Mouse (Mus musculus) left cerebral cortex, adult 6 months (tissue): ENCODE results near the gene Hp1bp3. TPM values are rescaled to one million over a fixed set of nuclear protein-coding genes. Genes with fewer than 3 reads are reported as not detected.

Experiments used
- long read RNA-seq, 2 experiments: library from polyadenylated mRNA; unstranded; transcript quantifications; one replicate each; pipeline ENCODE4 v2.0.0; 2019 to 2020
- polyA plus RNA-seq: library from polyadenylated mRNA; unstranded; fragments of <200 nt; fragmentation: Nextera tagmentation; gene quantifications from 2 replicates; pipeline ENCODE4 v1.2.3, GENCODE M21; 2021

Hp1bp3 gene
- polyA plus RNA-seq, result 194 and 282 TPM in 2 replicates
- long read RNA-seq, experiment 1, transcript Hp1bp3-202 (12 exons, 3,113 nt), result major isoform, 122 of 286 reads
- long read RNA-seq, experiment 1, transcript Hp1bp3-201 (13 exons, 3,311 nt), result minor isoform, 47 of 286 reads
- long read RNA-seq, experiment 1, transcript Hp1bp3-214 (13 exons, 3,361 nt), result minor isoform, 12 of 286 reads
- long read RNA-seq, experiment 1, partial matches to known transcripts, result 48 of 286 reads
- long read RNA-seq, experiment 1, other reads (novel, unspliced or antisense), result 57 of 286 reads
- long read RNA-seq, experiment 2, partial matches to known transcripts, result 240 of 254 reads
- long read RNA-seq, experiment 2, other reads (novel, unspliced or antisense), result 7 of 254 reads

GRCm38 (mm10) chr4:138216200-138216890 lies at the start of gene Hp1bp3:
TSS of gene Hp1bp3 (plus strand) at chr4:138216296.

DNA sequence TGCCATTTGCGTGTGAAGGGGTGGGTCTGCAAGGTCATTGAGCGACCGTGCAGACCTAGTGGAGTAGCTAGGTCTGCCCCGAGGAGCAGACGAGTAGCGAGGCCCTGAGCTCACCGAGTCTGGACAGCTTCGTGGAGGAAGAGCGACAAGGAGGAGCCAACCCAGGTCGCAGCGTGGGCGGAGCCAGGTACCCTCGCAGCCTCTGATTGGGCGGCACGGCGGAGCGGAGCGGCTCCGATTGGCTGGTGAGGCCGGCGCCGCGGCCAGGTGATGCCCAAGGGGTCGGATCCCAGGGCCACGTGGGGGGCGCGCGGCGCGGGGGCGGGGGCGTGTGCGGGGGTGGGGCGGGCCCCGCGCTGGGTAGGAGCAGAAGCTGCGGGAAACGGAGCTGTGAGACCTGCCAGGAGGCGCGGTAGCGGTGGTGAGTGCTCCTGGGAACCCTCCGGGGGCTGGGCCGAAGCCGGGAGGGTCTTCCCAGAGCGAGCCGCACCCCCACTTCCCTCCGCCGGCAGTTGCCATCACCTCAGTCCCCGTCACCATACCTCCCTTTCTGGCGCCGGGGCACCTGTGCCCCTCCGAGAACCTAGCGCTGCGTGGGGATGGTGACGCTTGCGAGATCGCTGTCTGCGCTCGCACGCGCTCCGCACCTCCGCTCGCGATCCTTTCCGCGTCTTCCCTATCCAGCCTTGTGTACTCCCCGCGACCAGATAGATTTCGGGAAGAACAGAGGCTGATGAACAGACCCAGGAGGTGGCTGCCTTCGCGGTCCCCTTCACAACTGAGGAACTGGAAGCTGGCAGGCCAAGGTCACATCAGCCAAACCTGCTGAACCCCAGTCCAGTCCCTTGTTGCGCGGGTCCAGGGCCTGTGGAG lies 34.2 kb downstream of the Hp1bp3 start, which contains the start of the genes Sh2d5 and Kif17:
Gene Sh2d5 (plus strand): TSS at position 316 of the 873 bp plus-strand sequence.
Gene Kif17 (plus strand): TSS at position 348 of the 873 bp plus-strand sequence.

Other genes starting within 250 kb of the Hp1bp3 start
- 21.2 and 52.7 TPM in 2 replicates for gene Eif4g3, start 223.3 kb upstream of the Hp1bp3 start, polyA plus RNA-seq
- 31.1 and 43.4 TPM in 2 replicates for gene Sh2d5, start 34.1 kb downstream of the Hp1bp3 start, polyA plus RNA-seq
- gene Kif17, start 34.1 kb downstream of the Hp1bp3 start, polyA plus RNA-seq, result 9.6 and 12.4 TPM in 2 replicates
- gene Ddost, start 88.4 kb downstream of the Hp1bp3 start, polyA plus RNA-seq, result 142 and 156 TPM in 2 replicates
- 137 and 428 TPM in 2 replicates for gene Pink1, start 110.0 kb downstream of the Hp1bp3 start, polyA plus RNA-seq
- gene Cda, start 151.7 kb downstream of the Hp1bp3 start, polyA plus RNA-seq, result 1.8 and 3.0 TPM in 2 replicates
- 10.8 and 18.1 TPM in 2 replicates for gene Fam43b, start 180.2 kb downstream of the Hp1bp3 start, polyA plus RNA-seq
- gene Mul1, start 218.4 kb downstream of the Hp1bp3 start, polyA plus RNA-seq, result 23.2 and 32.2 TPM in 2 replicates
- gene Camk2n1, start 238.0 kb downstream of the Hp1bp3 start, polyA plus RNA-seq, result 182 and 266 TPM in 2 replicates